Mouse (Mus musculus) layer of hippocampus, postnatal 36 days (tissue): ENCODE measurements around the gene Ercc1. TPM values are rescaled to one million over a fixed set of nuclear protein-coding genes. Genes with fewer than 3 reads are reported as not detected.

ENCODE experiments used
- DNase-seq, 2 experiments: peaks; one replicate each; pipeline ENCODE4 v3.0.0; 2022
- total RNA-seq, 2 experiments: library from RNA; stranded (reverse); gene quantifications; 2 replicates each; pipeline ENCODE4 v1.2.3; 2021

The Ercc1 gene
- 10 to 100 TPM; 44.4 to 53.4 TPM for total RNA-seq

DNA sequence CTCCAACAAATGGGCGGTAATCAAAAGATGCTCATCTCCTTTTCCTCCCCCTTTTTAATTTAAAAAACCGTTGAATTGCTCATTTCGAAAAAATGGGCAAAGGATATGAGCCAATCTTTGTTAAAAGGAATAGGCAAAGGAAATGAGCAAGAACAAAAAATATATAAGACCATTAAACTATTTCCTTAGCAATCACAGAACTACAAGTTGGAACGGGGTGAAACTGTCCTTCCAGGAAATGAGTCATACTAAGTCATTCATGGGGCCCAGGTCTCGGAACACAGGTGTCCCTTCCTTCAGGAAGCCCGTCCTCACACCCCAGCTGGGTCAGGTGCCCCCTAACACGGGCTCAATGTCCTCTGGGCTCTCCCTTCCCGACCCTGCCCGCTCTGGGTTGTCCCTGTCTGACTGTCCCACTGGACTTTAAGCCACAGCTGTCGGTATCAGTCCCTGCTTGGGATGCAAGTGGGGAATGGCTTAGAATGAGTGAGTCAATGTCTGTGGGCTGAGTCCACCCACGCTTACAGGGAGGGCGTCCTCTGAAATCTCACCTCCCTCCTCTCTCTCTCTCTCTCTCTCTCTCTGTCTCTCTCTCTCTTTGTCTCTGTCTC lies at the start of gene Ercc1:
TSS of gene Ercc1 (plus strand) at position 542 of the 611 bp plus-strand sequence.
- no peak for DNase-seq

DNA sequence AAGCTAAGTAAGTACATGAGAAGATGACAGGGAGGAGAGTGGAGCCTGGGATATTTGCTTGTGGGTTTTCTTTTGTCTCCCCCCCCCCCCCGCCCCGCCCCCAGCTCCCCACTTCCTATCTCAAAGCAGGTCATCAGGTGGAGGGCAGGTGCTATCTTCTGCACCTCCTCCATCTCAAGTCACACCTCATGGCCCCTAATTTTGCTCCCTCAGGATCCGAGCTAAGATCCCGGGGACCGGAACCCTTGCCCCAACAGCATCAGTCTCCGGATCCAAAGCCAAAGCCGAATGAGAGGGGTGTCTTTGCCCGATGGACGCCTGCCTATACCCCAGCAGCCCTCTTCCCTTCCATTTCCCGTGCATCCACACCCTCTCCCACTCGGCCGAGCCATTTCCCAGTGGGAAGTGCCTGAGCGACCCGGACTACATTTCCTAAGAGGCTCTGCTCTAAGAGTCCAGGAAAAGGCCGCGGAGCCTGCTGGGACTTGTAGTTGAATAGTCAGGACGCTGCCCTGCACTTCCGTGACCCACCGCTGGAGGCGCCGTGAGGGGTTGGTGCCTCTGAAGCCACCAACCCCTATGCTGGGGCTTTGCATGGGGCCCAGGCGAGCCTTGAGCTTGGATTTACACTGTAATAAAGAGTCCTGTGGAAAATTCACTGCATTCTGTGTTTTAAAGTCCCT lies 48.9 kb upstream of the Ercc1 start:
- DNase-seq = peak; percentile 94 to 96

- no peak for DNase-seq
These were observed 47.5 kb upstream of the Ercc1 start for GRCm38 (mm10) chr7:19297034-19297433.

GRCm38 (mm10) chr7:19297794-19298193 lies 46.8 kb upstream of the Ercc1 start:
- DNase-seq = no peak

GRCm38 (mm10) chr7:19299194-19299593 lies 45.4 kb upstream of the Ercc1 start:
- DNase-seq = no peak

DNA sequence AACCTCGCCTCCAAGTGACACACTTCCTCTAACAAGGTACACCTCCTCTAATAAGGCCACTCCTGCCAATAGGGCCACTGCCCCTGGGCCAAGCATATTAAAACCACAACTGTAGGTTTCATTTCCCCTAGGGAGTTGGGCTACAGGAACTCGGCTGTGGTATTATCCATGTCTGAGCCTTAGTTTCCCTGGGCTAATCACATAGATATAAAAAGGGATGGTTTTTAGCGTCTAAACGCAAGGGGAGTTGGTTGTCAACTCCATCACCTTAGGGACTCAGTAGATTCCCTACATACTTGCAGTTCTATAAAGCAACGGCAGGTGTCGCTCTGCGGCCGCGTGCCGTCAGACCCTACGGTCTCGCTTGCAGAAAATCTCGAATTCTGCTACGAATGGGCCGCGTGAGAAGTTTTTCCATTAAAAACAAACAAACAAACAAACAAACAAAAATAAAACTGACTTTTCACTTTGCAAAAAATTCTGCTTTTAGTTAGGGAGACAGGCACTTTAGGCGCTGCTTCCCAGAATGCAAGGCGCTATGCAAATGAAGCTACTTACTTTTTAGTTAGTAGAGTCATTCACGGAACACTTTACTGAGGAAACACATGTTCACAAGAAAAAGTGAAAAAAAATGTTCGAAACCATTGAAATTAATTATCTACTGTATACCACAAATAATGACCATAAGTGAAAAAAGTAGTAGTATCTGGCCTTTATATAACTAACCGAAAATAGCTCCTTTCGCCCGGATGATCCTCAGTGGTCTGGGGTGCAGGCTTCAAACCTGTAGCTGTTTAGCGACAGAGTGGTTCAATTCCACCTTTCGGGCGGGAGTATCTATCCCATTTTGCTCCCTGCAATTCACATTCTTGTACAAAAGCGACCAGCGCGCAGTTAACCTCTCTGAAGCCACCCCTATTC lies 43.8 kb upstream of the Ercc1 start:
- peak; percentile 68 to 76 for DNase-seq

DNA sequence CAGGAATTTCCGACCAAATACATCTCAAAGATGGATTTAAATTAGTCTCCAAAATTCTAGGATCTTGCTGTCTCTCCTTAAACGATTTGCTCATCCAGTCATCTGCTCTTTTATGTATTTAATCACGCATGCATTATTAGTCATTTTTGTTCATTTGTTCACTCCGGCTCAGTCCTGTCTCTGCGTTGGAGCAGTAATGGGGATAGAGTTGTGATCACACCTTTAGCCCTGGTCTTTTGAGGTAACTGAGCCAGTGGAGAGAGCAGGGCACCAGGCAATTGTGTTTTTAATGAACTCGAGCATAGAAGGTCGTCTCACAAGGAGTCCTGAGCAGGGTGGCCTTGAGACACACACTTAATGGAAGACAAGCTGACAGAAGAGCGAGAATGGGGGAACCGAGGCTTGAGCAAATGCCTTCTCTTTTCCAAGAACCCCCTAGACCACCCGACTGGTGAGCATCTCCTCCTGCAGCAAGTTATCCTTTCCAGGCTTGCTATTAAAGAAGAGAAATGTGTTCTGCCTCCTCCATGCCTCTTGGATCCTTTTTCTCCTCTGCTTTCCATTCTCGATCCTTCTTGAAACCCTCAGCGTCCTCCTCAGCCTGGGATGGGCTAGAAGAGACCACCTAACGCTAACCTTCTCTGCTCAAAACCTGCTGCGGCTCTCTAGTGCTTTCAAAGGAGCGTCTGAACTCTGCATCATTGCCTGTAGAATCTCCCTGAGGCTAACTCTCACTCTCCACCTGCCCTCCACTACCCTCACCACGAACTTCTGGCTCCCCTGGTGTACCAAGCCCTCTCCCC lies 42.9 kb upstream of the Ercc1 start:
- DNase-seq = no peak

GRCm38 (mm10) chr7:19302264-19303045 lies 42.1 kb upstream of the Ercc1 start:
- DNase-seq = no peak

DNA sequence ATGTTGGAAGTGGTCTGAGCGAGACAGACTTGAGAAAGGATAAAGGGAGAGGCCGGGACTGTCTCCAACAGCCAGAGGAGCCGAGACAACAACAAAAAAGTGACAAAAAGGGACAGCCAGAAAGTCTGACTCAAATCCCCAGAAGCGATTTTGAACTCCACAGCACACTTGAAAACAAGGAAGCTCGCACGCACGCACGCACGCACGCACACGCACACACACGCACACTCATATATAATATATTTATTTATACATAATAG lies 41.6 kb upstream of the Ercc1 start:
- no peak for DNase-seq

DNA sequence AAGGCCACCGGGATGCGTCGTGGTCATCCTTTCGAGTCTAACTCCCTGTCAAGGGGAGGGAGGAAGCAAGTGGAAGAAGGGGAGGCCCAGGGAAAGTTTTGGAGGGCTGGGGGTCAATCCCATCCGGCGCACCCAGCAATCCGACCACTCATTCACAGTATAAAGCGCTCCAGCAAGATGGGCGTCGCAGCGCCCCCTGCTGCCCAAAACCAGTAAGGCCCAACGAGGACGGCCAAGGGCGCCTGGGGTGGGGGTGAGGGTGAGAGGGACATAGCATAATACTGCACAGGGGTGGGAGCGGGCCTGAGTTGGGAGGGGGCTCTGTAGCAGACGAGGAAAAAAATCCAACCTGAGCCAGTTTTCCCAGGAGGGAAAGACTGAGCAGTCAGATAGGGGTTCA lies 40.8 kb upstream of the Ercc1 start:
- DNase-seq = peak; percentile 60 to 74

DNA sequence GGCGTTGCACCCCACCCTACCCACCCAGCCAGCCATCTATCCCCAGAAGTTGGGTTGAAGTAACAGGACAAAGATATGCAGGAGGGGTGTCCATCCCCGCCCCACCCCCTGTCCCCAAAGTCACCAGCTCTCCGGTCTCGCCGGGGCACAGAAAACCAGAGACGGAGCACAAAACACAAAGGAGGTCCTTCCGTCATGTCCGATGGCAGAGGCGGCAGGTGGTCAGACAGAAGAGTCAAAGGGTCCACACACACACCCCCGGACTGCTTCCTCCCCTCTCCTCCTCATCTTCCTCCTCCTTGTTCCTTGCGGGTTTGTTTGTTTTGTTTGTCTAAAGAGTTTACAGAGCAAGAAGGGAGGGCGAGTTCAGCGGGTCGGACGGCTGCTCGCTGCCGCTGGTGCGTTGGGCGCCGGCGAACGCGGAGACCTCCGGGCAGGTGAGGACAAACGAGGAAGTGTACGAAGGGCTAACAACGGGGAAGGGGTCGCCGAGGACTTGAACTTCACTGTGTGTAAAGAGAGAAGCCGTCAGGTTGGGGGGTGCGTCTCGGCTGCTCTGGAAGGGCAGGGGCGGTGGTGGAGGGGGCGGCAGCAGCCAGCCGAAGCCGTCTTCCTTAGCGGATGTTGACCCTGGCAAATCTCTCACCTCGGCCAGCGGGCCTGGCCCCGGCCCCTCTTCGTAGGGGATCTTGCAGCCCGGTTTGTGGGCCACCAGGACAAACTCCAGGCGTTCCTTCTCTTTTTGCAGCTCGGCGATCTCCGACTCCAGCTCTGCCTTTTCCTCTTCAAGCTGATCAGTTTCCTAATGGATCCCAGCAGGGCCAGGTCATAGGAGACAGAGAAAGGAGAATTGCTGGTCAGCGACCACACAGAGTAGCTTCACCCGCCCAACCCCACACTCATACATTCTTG lies 39.8 kb upstream of the Ercc1 start:
- DNase-seq = no peak

DNA sequence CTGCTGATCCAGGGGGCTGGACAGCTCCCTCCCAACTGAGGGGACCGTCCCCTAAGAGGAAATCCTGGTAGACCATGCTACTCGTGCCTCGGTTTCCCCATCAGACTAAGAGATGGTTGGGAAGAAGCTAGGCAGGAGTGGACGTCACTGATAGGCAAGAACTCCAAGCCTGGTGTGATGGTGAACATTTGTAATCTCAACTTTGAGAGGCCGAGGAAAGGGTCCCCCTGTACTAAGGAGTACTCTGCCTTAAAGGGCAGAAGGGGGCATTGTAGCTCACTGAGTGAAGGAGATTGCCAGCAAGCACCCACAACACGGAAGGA lies 39.2 kb upstream of the Ercc1 start:
- DNase-seq = no peak

DNA sequence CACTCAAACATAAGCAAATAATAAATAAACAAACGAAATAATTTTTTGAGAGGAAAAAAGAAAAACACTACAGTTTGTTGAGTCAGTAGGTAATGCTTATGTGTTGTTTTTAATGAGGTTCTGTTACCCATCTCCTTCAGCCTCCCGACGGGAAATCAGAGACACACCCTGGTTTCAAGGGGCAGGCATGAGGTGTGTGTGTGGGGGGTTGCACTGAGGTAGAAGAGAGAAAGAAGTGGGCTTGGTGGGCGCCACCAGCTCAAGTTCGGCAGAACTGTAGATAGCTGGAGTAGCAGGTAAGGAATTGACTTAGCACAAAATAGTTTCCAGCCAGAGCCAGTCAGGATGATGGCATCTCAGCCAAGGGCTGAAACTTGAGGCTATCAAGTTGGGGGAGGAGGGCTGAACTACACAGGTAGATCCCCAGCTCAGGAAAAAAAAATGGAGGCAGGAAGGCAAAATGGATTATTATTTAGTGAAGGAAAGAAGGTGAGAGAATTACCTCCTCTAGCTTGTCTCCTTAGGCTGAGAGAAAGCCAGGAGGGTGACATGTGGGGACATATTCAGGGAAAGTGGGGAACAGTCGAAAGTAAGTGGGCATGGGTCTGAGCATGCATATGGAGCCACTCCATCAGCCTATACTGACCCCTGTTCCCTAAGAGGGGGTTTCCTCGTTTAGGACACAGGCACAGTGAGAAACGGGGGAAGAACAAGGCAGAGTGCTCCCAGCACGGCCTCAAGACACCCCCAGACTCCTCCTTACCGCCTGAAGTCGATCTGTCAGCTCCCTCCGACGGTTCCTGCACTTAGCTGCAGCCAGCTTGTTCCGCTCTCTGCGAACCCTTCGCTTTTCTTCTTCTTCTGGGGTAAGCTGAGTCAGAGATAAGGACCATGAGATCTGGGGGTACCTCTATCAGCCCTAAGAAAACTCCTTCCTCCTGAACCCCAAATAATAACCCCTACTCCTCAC lies 38.5 kb upstream of the Ercc1 start:
- no peak for DNase-seq

- DNase-seq = no peak
These were observed 37.5 kb upstream of the Ercc1 start for GRCm38 (mm10) chr7:19306819-19307738.

- peak; percentile 64 to 68 for DNase-seq
These were observed 36.7 kb upstream of the Ercc1 start for GRCm38 (mm10) chr7:19307739-19308453.

DNA sequence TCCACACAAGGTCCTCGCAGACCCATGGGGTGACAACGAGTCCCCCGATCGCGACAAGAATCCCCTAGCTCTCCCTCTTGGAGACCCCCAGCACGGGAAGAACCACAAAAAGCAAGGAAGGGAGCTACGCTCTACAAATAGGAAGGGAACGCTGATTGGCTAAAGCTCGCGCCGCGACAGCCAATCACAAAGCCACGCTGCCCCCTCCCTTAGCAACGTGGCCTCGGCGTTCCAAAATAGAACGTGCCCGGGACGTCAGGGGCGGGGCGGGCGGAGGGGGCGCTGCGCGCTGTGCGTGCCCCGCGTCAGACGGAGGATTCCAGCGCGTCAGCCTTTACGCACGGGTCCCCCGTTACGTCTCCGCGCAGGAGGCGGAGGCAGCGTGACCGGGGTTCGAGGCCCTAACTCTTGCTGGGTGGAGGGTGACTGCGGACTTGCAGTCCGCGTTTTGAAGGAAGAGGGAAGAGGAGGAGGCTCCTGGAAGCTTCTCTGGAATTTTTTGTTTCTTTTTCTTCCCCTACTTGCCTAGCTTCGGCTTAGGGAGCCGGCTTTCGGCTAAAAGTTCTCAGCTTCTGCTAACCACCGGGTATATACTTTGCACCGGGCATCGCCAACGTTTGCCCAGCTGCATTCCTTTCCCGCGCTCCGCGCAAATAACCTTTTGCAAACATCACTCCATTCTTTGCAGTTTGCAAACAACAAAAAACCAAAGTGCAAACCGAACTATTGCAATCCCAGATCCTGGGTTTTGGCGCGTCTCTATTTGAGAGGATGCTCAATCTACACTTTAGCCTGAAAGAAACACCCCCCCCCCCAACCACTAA lies 35.9 kb upstream of the Ercc1 start:
- peak; percentile 96 for DNase-seq
